Mouse (Mus musculus) neural tube, embryonic 10.5 days (tissue): Measurements from ENCODE around the gene Nab2.
A peak's percentile ranks its signal among the peaks of the same experiment; 100 is the strongest.

Experiments
- DNase-seq: peaks from one replicate; pipeline ENCODE4 v3.0.0-alpha.2; 2017; ENCODE audit warnings: low spot score; ENCODE audit errors: extremely low spot score

The Nab2 gene

DNA sequence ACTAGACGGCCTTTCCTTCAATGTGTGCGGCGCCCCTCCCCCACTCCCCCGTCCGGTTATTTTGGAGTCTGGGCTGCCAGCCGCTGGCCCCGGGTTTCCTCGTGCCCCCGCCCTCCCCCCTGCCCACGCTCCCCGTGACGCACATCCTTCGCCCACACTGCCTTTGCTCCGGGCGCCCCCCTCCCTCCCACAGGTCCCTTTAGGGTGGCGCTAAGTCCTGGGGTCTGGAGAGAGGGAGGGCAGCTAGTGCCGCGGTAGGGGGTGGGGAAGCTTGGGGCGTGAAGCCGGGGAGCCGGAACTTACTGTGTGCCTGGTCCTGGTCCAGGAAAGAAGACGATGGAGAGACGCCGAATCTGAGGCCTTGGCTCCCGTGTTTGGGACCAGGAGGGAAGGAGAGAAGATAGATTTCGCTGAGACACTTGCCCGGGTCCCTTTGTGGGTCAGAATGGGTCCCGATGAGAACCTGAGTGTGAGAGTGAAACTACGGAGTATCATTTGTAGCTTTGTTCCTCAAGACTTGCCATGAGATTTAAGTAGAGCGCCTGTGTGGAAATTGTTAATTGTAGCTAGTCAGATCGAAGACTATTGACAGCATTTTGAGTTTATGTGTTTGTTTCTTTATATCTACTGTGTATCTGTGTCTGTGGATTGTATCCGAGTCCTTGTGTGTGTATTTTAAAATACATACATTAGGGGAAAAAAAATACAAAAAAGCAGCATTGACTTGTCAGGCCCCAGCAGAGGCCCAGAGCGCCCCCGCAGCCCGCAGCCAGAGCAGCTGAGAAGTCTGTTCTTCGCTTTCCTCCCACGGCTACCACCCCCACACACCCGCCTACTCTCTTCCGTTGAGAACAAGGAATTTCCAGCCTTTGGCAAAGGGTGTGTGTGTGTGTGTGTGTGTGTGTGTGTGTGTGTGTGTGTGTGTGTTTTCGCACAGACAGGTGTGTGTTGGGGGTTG is at the start of gene Nab2:
Nab2 (minus strand) TSS at position 476 of the 958 bp plus-strand sequence.
- peak; percentile 66 for DNase-seq

DNA sequence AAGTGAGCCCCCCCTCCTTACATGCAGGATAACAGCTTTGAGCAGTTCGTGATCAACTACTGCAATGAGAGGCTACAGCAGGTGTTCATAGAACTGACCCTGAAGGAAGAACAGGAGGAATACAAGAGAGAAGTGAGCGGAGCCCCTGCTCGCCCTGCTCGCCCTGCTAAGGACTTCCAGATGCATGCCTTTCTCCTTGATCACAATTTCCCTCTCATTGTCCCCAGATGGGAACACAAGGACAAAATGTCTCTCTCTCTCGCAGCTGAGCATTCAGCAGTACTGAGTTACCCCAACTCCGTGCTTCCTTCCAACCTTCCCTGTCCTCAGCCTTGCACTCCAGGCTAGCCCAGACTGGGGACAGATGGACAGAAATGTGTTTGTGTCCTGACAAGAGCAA is 44.4 kb upstream of the Nab2 start:
- DNase-seq: no peak

DNA sequence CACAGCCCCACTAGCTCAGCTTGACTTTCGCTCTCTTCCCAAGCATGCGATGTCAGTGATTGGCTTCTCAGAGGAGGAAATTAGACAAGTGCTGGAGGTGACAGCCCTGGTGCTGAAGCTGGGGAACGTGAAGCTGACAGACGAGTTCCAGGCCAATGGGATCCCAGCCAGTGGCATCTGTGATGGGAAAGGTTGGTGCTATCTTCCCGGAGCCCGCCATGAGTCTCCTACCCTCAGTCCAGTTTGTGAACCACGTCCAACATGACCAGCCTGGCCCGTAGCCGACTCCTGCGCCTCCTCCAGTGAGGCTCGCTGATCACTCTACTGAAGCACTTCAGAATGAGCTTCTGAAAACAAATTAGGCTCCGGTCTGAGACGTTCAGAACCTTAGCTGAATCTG is 42.0 kb upstream of the Nab2 start:
- no peak for DNase-seq

DNA sequence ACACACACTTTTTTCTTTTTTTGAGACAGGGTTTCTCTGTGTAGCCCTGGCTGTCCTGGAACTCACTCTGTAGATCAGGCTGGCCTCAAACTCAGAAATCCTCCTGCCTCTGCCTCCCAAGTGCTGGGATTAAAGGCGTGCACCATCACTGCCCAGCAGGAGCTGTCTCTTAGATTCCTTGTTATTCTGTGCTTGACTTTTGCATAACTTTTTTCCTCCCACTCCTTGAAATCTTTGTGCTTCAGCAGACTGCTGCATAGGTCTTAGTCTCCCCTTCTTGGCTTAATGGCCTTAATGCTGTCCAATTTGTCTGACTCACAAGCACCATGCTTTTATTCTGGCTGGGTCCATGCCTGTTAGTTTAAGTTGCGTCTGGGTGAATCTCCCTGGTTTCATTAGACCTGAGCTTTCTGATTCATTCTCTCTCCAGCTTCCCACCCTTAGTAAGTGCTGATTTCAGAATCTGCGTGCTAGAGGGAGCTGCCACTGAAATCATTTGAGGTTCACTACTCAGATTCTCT is 40.5 kb upstream of the Nab2 start:
- no peak for DNase-seq

DNA sequence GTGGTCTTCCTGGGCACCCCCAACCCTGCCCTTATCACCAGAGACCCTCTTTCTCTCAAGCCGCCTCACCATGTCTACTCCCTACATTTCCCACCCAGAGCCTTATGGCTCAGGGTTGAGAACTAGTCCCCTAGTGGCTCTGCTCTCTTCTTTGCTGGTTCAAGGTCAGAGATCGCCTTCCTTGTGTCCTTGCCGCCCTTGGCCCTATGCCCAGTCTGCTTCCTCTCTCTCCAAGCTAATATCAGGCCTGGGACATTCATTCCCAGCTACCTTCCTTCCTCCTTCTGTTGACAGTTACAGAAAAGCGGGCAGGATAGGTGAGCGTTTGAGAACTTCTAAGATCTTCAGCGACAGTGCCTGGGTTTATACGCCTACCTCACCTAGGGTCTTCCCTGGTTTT is 39.4 kb upstream of the Nab2 start:
- DNase-seq: no peak

DNA sequence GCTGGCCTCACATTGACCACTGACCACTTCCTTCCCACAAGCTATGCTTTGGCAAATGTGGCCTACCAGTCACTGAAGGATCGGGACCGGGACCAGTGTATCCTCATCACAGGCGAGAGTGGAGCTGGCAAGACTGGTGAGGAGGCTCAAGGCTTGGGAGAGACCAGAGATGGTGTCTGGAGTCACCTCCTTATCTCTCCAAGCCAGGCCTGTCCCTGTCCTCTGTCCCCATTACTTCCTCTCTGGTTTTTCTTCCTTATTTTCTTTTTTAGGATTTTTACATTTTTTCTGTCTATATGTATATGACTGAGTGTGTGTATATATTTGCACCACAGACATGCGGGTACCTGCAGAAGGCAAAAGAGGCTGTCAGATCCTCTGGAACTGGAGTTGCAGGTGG is 37.4 kb upstream of the Nab2 start:
- no peak for DNase-seq

DNA sequence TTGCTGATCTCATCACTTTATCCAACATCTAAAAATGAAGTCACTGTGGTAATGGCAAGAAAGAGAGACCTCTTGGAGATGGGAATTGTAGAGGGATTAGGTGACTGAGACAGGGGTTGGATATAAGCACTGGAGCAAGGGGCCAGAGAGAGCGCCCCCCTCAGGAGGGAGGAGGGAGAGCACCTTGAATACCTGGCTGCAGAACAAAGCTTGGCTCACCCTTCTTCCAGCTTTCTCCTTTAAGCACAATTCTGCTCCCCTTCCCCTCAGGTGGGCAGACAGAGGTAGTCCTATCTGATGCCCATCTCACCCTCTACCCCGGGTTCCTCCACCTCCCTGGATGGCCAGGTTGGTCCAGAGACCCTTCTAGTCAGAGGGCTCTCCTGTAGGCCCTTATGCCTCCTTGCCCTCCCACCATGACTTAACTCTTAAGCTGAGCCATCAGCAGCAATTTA is 36.4 kb upstream of the Nab2 start, which contains the start of gene Myo1a:
Myo1a (plus strand) TSS at position 405 of the 455 bp plus-strand sequence.
- DNase-seq: no peak

DNA sequence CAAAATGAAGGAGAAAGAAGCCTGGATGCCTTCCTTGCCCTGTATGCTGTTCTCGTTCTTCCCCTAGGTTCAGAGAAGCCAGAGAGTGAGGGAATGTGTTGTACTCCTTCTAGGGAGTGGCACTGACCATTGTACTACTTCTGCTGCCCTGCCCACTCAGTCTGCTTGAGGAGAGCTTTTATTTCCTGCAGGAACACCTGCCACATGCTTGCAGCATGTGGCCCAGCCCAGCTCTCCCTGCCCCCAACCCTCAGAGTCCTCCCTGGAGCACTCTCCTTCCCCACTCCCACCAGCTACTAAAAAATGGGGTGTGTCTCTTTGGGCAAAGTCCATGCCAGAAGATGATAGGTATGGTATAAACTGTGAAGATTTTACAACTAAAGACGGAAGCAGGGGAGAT is 35.9 kb upstream of the Nab2 start:
- DNase-seq: no peak

DNA sequence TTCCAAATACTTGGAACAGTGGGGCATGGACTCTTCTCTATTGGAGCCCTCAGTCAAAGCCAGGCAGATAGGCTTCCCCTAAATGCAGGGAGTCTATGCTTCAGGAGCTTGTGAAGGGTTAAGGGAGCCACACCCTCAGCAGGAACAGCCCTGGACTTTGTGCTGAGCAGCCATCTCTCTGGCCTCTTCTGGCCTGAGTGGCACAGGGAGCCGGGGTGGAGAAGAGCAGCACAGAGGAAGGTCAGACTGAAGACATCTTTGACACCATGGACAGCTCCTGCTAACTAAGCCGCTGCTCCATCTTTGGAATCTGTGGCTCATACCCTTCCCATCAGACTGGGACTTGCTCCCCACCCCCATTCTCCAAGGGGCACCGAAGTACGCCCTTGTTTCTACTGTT is 34.9 kb upstream of the Nab2 start:
- no peak for DNase-seq

DNA sequence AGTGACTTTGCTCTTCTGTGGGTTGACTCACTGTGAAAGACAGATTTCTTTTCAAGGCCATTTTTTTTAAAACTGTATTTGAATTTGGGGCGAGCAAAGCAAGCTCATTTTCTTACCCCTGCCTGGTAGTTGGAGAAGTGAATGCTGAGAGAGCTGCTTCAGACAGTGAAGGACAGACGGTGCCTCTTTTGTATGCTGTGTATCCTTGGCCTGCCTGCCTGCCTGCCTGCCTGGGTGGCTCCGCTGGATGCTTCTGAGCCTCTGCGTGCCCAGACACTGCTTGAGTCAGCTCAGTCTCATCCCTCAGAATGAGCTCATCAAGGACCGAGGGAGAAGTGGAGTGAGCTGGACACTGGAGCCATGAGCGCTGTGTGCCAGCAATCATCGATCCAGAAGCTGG is 30.6 kb upstream of the Nab2 start:
- DNase-seq: no peak

DNA sequence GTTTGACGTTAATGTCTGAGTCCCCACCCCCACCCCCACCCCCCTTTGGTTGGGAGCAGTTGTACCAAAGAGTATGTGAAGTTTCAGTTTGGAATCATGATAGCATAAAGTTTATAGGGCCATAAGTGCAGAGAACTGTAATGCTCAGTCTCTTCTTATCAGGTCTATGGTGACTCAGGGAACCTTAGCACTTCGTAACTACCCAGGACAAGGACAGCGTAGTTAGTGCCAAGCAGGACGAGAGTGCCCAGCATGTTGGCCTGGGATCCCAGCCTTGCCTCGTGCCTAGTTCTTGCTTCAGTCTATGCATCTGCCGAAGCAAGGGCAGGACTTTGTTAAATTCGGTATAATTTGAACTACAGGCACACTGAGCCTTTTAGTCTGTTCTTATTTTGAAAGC is 27.4 kb upstream of the Nab2 start:
- DNase-seq: no peak

DNA sequence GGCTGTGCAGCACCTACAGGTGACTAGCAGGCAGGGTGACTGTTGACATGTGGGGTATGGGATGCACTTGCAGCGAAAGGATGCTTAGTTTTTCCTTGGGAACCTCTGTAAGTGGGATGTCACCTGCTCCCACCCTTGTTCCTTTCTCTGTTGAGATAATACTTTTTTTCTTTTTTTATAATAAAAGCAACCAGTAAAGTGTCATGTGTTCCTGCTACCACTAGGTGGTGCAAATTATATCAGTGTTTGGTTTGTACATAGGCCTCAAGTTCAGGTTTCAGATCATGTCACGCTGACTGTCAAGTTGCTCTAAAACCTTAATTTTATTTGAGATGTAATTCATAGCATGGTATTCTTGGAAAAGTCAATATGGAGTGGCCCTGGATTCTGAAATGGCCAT is 26.3 kb upstream of the Nab2 start:
- DNase-seq: no peak

DNA sequence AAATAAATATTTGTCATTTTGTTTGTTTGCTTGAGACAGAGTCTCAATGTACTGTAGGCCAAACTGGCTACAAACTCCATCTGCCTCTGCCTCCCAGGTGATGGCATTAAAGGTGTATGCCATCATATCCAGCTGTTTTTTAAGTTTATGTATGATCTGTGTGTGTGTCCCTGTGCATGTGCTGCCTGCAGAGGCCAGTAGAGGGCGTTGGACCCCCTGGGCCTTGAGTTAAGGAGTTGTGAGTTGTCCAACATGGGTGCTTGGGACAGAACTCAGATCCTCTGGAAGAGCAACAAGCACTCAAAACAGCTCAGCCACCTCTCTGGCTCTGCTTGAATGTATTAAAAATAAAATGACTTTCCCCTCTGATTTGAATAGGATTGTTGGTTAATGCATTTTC is 22.7 kb upstream of the Nab2 start:
- no peak for DNase-seq

DNA sequence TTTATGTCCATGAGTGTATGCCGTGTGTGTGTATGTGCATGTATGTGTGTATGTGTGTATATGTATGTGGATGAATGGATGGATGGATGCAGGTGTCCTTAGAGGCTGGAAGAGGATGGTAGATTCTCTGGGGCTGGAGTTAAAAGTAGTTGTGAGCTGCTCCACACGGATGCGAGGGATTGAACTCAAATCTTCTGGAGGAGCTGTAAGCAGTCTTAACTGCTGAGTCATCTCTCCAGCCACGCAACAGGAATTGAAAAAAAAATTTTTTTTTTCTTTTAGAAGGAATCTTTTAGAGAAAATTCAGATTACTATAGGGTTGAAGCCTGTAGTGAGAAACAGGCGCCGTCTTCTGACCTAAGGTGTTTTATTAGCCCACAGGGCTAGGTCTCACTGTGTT is 14.5 kb upstream of the Nab2 start:
- DNase-seq: no peak

DNA sequence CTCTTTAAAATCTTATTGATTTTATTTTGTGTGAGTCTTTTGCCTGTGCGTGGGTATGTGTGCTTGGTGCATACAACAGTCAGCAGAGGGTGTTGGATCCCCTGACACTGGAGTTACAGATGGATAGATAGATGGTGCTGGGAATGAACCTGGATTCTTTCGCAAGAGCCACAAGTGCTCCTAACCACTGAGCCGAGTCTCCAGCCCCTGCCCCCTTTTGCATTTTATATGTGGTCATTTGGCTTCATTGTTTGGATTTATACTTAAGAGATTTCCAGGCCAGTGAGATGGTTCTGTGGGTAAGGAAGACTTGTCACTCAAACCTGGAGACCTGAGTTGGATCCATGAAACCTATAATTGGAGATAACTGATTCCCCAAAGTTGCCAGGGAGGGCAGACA is 11.5 kb upstream of the Nab2 start:
- no peak for DNase-seq

DNA sequence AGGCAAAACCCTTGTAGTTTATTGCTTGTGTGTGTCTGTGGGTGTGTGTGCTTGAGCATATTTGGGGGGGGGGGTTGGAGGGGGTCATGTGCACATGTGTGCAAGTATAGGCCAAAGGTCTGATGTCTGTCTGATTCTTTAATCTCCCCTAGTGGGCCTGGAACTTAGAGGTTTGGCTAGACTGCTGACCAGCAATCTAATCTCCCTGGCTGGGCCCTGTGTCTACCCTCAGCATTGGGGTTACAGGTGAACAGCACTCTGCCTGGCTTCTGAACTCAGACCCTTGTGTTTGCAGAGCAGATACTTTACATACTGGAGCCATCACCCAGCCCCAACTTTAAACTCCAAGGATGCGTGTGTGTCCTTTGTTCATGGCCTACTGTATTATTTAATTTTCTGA is 10.8 kb upstream of the Nab2 start:
- no peak for DNase-seq

DNA sequence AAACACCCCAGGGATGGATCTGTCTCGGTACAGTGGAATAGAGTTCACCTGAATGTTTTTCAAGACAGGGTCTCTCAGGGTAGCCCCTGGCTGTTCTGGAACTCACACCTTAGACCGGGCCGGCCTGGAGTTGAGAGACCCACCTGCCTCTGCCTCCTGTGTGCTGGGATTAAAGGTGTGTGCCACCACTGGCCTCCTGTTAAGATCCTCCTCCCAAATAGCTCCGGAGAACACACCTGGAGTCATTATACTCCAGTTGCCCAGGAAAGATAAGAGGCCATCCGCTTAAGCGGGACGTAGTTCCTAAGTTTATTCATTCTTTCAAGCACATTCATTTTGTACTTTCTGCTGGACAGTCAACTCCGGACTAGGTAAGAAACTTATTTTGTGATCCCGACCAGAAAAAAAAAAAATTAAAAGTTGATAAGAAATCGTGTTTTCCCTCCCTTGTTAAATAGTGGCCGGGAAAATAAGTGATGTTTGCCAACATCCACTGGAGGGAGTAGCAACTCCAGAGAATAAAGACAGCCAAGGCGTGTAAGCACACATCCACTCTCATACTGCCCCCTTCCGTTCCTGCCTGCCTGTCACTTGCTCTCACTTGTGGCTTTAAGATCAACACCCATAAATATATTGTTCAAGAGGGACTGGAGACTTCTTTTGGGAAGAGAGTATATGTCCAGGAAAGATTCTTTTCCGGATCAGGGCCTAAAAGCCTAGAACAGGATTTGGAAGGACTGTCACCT is 9.4 kb upstream of the Nab2 start:
- DNase-seq: no peak

DNA sequence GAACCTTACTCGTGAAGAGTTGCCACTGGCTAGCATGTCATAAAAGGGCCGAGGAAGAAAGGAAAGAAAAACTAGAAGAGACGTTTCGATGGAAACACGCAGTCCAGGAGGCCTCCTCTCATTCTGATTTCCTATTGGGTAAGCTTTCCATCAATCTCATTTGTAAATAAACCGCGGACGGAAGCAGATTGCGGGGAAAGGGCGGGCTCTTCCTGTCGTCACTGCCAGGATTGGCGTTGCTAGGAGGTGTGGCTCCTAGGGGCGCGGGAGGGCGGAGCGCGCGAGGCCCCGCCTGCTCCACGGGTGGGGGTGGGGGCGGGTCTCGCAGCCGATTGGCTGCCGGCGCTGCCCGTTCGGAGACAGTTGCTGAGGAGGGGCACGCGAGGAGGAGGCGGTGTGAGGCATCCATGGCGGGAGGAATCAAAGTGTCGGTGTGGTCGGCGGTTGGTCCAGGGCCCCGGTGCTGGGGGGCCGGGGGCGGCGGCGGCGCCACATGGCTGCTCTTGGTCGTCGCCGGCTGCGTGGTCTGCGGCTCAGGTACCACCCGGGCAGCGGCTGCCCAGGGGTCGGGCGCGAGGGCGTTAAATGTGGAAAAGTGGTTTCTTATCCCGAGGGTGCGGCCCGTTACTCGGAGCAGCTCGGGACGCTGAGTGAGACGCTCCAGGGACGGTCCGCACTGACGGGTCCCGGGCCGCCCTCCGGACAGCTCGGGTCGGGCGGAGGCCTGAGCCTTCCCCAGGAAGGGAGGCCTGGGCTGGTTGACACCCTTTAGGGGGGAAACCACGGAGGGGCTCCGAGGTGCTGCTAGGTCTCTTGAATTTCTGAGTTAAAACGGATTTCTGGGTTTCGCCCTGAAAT is 8.6 kb upstream of the Nab2 start:
- peak; percentile 94 for DNase-seq

DNA sequence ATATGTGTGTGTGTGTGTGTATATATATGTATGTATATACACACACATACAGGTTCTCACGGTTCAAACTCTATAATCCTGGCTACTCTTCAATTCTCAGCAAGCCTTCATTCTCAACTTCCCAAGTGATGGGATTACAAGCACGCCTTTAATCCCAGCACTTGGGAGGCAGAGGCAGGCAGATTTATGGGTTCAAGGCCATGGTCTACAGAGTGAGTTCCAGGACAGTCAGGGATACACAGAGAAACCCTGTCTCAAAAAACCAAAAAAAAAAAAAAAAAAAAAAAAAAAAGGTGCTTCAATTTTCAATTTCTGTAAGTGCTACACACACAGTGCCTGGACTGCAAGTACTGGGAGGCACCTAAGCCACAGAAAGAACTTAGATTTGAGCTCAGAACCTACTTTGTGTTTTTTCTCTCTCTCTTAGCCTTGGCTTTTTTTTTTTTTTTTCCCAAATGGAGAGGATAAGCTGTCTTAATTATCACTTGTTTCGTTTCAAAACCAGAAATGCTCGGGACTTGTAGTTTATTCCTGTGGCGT is 7.6 kb upstream of the Nab2 start:
- DNase-seq: no peak

DNA sequence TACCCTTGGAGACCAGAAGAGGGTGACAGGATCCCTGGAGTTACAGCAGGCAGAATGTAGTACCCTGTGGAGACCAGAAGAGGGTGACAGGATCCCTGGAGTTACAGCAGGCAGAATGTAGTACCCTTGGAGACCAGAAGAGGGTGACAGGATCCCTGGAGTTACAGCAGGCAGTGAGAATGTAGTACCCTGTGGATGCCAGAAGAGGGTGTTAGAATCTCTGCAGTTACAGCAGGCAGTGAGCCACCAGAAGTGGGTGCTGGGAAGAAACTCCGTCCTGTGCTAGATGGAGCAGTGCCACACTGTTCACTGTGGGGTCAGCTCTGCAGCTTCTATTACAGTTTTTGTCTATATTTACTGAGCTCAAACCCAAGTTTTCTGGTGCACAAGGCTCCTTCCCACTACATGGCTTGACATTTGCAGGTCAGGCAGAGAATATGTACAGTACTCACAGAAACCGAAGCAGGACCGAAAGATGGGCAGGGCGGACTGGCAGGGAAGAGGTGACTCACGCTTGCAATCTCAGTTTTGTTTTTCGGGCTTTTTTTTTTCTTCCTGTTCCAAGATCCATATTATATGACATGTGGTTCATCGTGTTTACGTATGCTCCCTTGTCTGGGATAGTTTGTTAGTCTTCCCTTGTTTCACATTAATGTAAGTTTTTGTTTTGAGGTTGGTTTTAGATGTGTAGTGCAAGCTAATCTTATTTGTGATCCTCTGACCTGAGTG is 6.6 kb upstream of the Nab2 start:
- DNase-seq: peak; percentile 45
